Mouse (Mus musculus): ENCODE results near the gene Pilra. TPM values are rescaled to one million over a fixed set of nuclear protein-coding genes. Genes with fewer than 3 reads are reported as not detected.

Pilra gene
- 0.24 TPM for polyA plus RNA-seq (2017; shearing (Covaris generic))

GRCm38 (mm10) chr5:137835966-137836520 lies at the start of gene Pilra:
Pilra (minus strand) TSS chr5:137836281.

DNA sequence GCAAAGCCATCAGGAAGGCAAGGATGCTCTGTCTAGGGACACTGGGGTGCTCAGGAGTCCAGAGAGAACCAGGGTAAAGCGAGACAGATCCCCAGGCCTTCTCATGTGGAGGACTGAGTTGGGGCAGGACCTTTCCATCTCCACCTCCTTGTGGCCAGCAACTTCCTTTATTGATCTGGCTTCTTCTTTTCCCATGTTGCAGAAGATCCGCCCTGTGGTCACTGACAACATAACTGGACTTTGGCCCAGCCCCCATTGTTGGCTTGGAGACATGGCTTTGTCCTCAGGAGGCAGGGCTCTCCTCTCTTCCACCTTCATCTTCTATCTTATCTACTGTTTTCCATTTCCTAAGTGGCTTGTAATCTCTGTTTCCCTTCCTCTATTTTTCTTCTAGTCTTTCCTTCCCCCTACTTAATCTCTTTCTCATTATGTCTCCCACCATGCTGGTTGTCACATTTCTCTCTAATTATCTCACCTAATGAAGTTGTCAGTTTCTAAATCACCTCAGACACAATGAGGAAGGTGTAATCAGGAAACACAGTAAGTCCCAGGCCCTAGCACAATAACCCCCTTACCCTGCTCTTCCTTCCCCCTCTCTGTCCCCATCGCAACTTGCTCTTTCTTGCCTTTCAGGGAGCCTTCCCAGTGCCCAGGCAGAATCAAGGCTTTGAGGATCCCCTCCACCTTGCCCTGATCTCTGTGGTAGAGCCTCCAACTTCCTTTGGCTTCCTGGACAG lies 35.7 kb upstream of the Pilra start, which contains the start of gene Pilrb2:
TSS of gene Pilrb2 (minus strand) at position 172 of the 737 bp plus-strand sequence.

GRCm38 (mm10) chr5:137857960-137858710 lies 22.1 kb upstream of the Pilra start, which contains the start of gene Pilrb1:
Pilrb1 (minus strand) TSS chr5:137858106.

DNA sequence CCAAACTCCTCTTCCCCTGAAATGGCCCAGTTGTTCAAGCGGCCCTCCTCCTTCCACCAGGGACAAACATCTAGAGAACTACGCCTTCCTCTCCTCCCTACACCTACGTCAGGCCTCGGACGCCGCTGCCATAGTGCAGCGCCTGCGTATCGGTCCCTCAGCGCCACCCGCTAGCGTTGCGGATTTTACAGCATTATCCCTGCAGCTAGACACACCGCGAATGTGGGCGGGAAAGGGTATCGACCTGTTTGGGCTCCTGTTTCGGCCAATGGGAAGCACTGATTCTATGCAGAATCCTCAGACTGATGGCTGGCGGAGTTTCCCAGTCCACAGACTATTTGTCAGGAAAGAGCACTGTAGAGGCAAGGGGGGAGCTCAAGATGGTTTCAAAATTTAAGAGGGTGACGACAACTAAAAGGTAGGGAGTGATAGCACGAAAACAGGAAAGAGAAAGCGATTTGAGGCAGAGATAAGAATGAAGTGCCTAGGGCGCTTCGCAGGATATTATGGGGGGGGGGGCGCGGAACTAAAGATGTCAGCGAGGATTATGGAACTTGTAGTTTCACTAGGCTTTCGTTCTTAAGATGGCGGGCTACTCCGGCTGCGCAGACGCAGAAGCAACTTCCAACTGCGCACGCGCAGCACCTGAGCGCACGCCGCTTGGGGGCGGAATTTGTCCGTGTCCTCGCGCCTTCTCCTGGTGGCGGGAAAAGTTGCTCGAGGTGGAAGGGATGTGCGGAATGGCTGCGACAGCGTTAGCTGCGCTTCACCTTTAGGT lies 48.7 kb downstream of the Pilra start, which contains the start of the genes Mepce and Zcwpw1:
TSS of gene Mepce (minus strand) at position 505 of the 778 bp plus-strand sequence.
TSS of gene Zcwpw1 (plus strand) at position 648 of the 778 bp plus-strand sequence.

DNA sequence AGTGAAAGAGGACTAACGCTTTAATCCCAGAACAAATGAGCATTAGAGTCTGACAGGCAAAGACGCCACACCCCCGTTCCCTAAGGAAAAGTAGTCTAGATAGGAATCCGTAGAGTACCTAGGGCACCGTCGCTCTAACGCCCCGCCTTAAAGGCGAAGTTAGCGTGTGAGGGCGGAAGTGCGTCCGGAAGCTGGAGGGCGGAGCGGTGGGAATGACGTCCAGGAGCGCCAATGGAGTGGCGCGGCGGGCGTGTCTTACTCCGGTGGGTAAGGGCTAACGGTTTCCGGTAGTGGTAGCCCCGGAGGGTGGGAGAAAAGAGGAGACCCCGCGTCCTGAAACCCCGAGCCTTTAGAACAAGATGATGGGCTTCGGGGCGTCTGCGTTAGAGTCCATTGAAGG lies 57.4 kb downstream of the Pilra start, which contains the start of gene Ppp1r35:
TSS of gene Ppp1r35 (plus strand) at position 215 of the 400 bp plus-strand sequence.

Other genes starting within 250 kb of the Pilra start
- 51.6 TPM for gene Mospd3, start 235.2 kb downstream of the Pilra start, polyA plus RNA-seq (2017; shearing (Covaris generic))
- 1.5 TPM for gene Pcolce, start 222.5 kb downstream of the Pilra start, polyA plus RNA-seq (2017; shearing (Covaris generic))
- gene Fbxo24, start 207.3 kb downstream of the Pilra start, polyA plus RNA-seq (2017; shearing (Covaris generic)), result 0.86 TPM
- gene Lrch4, start 207.2 kb downstream of the Pilra start, polyA plus RNA-seq (2017; shearing (Covaris generic)), result 287 TPM
- 55.4 TPM for gene Gm20605, start 207.1 kb downstream of the Pilra start, polyA plus RNA-seq (2017; shearing (Covaris generic))
- 125 TPM for gene Sap25, start 194.9 kb downstream of the Pilra start, polyA plus RNA-seq (2017; shearing (Covaris generic))
- gene Irs3, start 190.6 kb downstream of the Pilra start, polyA plus RNA-seq (2017; shearing (Covaris generic)), result not detected
- 24.8 TPM for gene Agfg2, start 151.6 kb downstream of the Pilra start, polyA plus RNA-seq (2017; shearing (Covaris generic))
- gene Nyap1, start 94.7 kb downstream of the Pilra start, polyA plus RNA-seq (2017; shearing (Covaris generic)), result 0.72 TPM
- gene Tsc22d4, start 90.6 kb downstream of the Pilra start, polyA plus RNA-seq (2017; shearing (Covaris generic)), result 179 TPM
- 48.8 TPM for gene Ppp1r35, start 57.4 kb downstream of the Pilra start, polyA plus RNA-seq (2017; shearing (Covaris generic))
- 81.3 TPM for gene Mepce, start 48.6 kb downstream of the Pilra start, polyA plus RNA-seq (2017; shearing (Covaris generic))
- 20.9 TPM for gene Zcwpw1, start 48.5 kb downstream of the Pilra start, polyA plus RNA-seq (2017; shearing (Covaris generic))
- gene Pilrb1, start 21.8 kb upstream of the Pilra start, polyA plus RNA-seq (2017; shearing (Covaris generic)), result not detected
- gene Pilrb2, start 35.5 kb upstream of the Pilra start, polyA plus RNA-seq (2017; shearing (Covaris generic)), result not detected
- gene Cyp3a13, start 85.3 kb upstream of the Pilra start, polyA plus RNA-seq (2017; shearing (Covaris generic)), result not detected
- not detected for gene Gjc3, start 126.8 kb upstream of the Pilra start, polyA plus RNA-seq (2017; shearing (Covaris generic))
- gene Azgp1, start 145.2 kb upstream of the Pilra start, polyA plus RNA-seq (2017; shearing (Covaris generic)), result not detected
- gene Smok3a, start 185.0 kb upstream of the Pilra start, polyA plus RNA-seq (2017; shearing (Covaris generic)), result not detected
- gene Smok3b, start 185.1 kb upstream of the Pilra start, polyA plus RNA-seq (2017; shearing (Covaris generic)), result not detected
- not detected for gene Smok3c, start 216.9 kb upstream of the Pilra start, polyA plus RNA-seq (2017; shearing (Covaris generic))
- gene Zkscan1, start 248.8 kb upstream of the Pilra start, polyA plus RNA-seq (2017; shearing (Covaris generic)), result 16.7 TPM

Measured in naive thymus-derived CD4-positive, alpha-beta T cell, adult 5 months (primary cell).